Mouse (Mus musculus): ENCODE measurements at regions not wholly inside any gene's neighbourhood (a gene's known extent, or its start where the extent isn't known, plus 50 kb on each side); places are given as distances from the start of the nearest gene placed in this dataset.

DNA sequence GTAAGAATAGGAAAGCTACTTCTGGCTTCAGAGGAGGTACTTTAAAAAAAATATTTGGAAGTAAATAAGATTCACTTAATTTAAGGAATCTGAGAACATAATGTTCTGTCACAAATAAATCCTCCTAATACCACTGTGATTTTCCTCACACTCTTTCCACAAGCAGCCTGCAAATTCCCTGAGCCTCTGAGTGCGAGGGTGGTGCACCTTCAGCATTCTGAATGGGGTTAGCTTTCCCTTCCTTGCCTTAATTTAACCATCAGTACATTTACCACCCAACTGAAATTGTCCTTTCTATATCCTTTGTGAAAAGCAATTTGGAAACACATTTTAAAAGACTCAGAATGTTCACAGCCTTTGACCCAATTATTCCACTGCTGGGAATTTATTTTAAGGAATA is 691.7 kb downstream of the Utrn start:
- H3K27me3 ChIP-seq (ENCODE audit: control insufficient read depth, insufficient read depth, low read length) = no peaks in the 10 kb centered on the region
- H3K36me3 ChIP-seq (ENCODE audit: control insufficient read depth, insufficient read depth, low read length) = no peaks in the 10 kb centered on the region
- no peak overlapping the region for H3K4me3 ChIP-seq (ENCODE audit: control insufficient read depth, low read depth, low read length)
- TF ChIP-seq CTCF (IDR thresholded peaks at IDR 0.05; ENCODE audit: control insufficient read depth, insufficient read depth, insufficient replicate concordance, low read depth, low read length) (no peak), POLR2A (IDR thresholded peaks at IDR 0.05; ENCODE audit: control insufficient read depth, low read depth, low read length) (no peak)
- no peak overlapping the region for H3K27ac ChIP-seq (ENCODE audit: control insufficient read depth, insufficient read depth, low read depth, low read length)
- H3K4me1 ChIP-seq (ENCODE audit: control insufficient read depth, insufficient read depth, low read length) = no peaks in the 10 kb centered on the region

- H3K36me3 ChIP-seq (ENCODE audit: control insufficient read depth, insufficient read depth, low read length) = no peaks in the 10 kb centered on the region
- TF ChIP-seq POLR2A (IDR thresholded peaks at IDR 0.05; ENCODE audit: control insufficient read depth, low read depth, low read length) = no peak
- no peaks in the 10 kb centered on the region for H3K4me1 ChIP-seq (ENCODE audit: control insufficient read depth, insufficient read depth, low read length)
- no peak overlapping the region for H3K27ac ChIP-seq (ENCODE audit: control insufficient read depth, insufficient read depth, low read depth, low read length)
- H3K27me3 ChIP-seq (ENCODE audit: control insufficient read depth, insufficient read depth, low read length) = no peaks in the 10 kb centered on the region
- no peak overlapping the region for H3K4me3 ChIP-seq (ENCODE audit: control insufficient read depth, low read depth, low read length)
These were observed 688.2 kb downstream of the Utrn start for GRCm38 (mm10) chr10:12180965-12181364.

GRCm38 (mm10) chr10:12186918-12187639 is 682.1 kb downstream of the Utrn start:
- no peak for TF ChIP-seq CTCF (IDR thresholded peaks at IDR 0.05; ENCODE audit: control insufficient read depth, insufficient read depth, insufficient replicate concordance, low read depth, low read length)
- no peak for TF ChIP-seq POLR2A (IDR thresholded peaks at IDR 0.05; ENCODE audit: control insufficient read depth, low read depth, low read length)
- Histone ChIP-seq H3K36me3 (ENCODE audit: control insufficient read depth, insufficient read depth, low read length) (no peaks in the 10 kb centered on the region), H3K27ac (ENCODE audit: control insufficient read depth, insufficient read depth, low read depth, low read length) (no peak overlapping the region), H3K4me1 (ENCODE audit: control insufficient read depth, insufficient read depth, low read length) (no peaks in the 10 kb centered on the region), H3K27me3 (ENCODE audit: control insufficient read depth, insufficient read depth, low read length) (no peaks in the 10 kb centered on the region), H3K4me3 (ENCODE audit: control insufficient read depth, low read depth, low read length) (no peak overlapping the region)

DNA sequence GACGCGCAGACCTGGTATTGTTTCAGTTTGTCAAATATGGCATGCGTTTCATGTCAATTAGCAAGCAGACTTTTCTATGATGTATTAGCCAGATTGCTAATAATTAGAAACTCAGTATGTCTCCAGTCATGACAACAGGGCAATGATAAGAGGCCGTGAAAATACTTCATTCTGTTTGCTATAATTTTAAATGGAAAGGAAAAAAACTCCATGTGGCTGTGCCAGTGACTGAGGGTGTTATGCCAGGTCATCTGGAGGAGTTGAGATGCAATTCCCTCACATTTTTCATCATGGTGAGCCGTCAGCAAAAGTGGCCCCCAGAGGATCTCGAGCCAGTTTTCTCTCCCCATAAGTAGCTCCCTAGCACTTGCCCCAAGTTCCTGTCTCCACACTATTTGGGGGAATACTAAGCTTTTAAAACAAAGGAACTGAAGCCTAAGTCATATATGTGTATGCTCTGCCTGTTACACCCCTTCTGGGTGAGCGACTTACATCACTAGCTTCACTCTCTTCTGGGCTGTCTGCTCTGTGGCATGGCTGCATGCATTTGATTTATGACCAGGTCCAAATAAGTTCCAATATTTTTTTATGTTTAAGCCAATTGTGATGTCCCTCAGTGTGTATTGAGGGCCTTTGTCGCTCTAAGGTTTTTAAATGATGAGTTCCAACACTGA is 681.4 kb downstream of the Utrn start:
- H3K27me3 ChIP-seq (ENCODE audit: control insufficient read depth, insufficient read depth, low read length) = no peaks in the 10 kb centered on the region
- H3K36me3 ChIP-seq (ENCODE audit: control insufficient read depth, insufficient read depth, low read length) = no peaks in the 10 kb centered on the region
- no peaks in the 10 kb centered on the region for H3K4me1 ChIP-seq (ENCODE audit: control insufficient read depth, insufficient read depth, low read length)
- no peak for TF ChIP-seq CTCF (IDR thresholded peaks at IDR 0.05; ENCODE audit: control insufficient read depth, insufficient read depth, insufficient replicate concordance, low read depth, low read length)
- no peak for TF ChIP-seq POLR2A (IDR thresholded peaks at IDR 0.05; ENCODE audit: control insufficient read depth, low read depth, low read length)
- no peak overlapping the region for H3K4me3 ChIP-seq (ENCODE audit: control insufficient read depth, low read depth, low read length)
- no peak overlapping the region for H3K27ac ChIP-seq (ENCODE audit: control insufficient read depth, insufficient read depth, low read depth, low read length)

GRCm38 (mm10) chr10:12190435-12190834 is 678.7 kb downstream of the Utrn start:
- Histone ChIP-seq H3K27me3 (ENCODE audit: control insufficient read depth, insufficient read depth, low read length) (no peaks in the 10 kb centered on the region), H3K4me3 (ENCODE audit: control insufficient read depth, low read depth, low read length) (no peak overlapping the region), H3K4me1 (ENCODE audit: control insufficient read depth, insufficient read depth, low read length) (no peaks in the 10 kb centered on the region), H3K36me3 (ENCODE audit: control insufficient read depth, insufficient read depth, low read length) (no peaks in the 10 kb centered on the region), H3K27ac (ENCODE audit: control insufficient read depth, insufficient read depth, low read depth, low read length) (no peak overlapping the region)
- TF ChIP-seq CTCF (IDR thresholded peaks at IDR 0.05; ENCODE audit: control insufficient read depth, insufficient read depth, insufficient replicate concordance, low read depth, low read length) (no peak), POLR2A (IDR thresholded peaks at IDR 0.05; ENCODE audit: control insufficient read depth, low read depth, low read length) (no peak)

DNA sequence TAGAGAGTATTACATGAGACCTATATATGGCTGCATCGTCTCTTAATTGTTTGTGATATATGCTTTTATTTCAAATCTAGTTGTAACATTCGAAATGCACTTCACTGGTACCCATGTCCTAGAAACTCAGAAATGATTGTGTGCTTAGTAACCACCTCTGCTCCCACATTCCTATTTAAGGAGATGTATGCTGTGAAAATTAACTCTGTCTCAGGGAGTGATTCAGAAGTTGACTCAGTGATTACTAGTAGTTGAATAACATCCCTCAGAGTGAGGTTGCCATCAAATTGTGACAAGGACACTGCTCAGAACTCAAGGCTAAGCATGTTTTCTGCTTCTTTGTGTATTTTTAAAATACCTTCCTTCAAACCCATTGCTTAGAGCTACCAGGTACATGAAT is 661.9 kb downstream of the Utrn start:
- H3K4me1 ChIP-seq (ENCODE audit: control insufficient read depth, insufficient read depth, low read length) = no peaks in the 10 kb centered on the region
- no peak overlapping the region for H3K4me3 ChIP-seq (ENCODE audit: control insufficient read depth, low read depth, low read length)
- H3K27ac ChIP-seq (ENCODE audit: control insufficient read depth, insufficient read depth, low read depth, low read length) = no peak overlapping the region
- TF ChIP-seq CTCF (IDR thresholded peaks at IDR 0.05; ENCODE audit: control insufficient read depth, insufficient read depth, insufficient replicate concordance, low read depth, low read length) (no peak), POLR2A (IDR thresholded peaks at IDR 0.05; ENCODE audit: control insufficient read depth, low read depth, low read length) (no peak)
- H3K27me3 ChIP-seq (ENCODE audit: control insufficient read depth, insufficient read depth, low read length) = no peaks in the 10 kb centered on the region
- no peaks in the 10 kb centered on the region for H3K36me3 ChIP-seq (ENCODE audit: control insufficient read depth, insufficient read depth, low read length)

DNA sequence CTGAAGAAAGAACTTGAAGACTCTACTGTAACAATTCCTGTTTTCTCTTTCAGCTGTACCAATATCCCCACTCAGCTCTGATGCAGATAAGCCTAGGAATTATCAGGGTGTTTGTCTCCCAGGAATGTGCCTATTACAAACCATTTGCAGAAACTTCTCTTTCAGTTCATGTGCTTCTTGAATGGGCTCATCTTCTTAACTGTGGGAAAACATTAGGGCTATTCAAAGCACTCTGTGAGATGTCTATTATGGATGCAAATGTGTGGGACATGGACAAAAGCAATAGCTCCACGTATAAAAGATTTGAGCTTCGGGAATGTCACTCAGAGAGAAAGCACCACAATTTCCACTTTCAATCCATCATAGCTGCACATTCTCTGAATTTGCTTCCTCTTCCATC is 659.0 kb downstream of the Utrn start:
- no peak overlapping the region for H3K27ac ChIP-seq (ENCODE audit: control insufficient read depth, insufficient read depth, low read depth, low read length)
- H3K36me3 ChIP-seq (ENCODE audit: control insufficient read depth, insufficient read depth, low read length) = no peaks in the 10 kb centered on the region
- TF ChIP-seq CTCF (IDR thresholded peaks at IDR 0.05; ENCODE audit: control insufficient read depth, insufficient read depth, insufficient replicate concordance, low read depth, low read length) (no peak), POLR2A (IDR thresholded peaks at IDR 0.05; ENCODE audit: control insufficient read depth, low read depth, low read length) (no peak)
- no peak overlapping the region for H3K4me3 ChIP-seq (ENCODE audit: control insufficient read depth, low read depth, low read length)
- no peaks in the 10 kb centered on the region for H3K4me1 ChIP-seq (ENCODE audit: control insufficient read depth, insufficient read depth, low read length)
- H3K27me3 ChIP-seq (ENCODE audit: control insufficient read depth, insufficient read depth, low read length) = no peaks in the 10 kb centered on the region

All from testis, adult 2 months (tissue).